Mouse (Mus musculus) A20 (cell line): ENCODE results near the gene Mrps9.
A peak's percentile ranks its signal among the peaks of the same experiment; 100 is the strongest.

ENCODE experiments used
- DNase-seq: peaks from one replicate; pipeline ENCODE4 v3.0.0-alpha.2; 2011; ENCODE audit warnings: low read depth, low spot score

Gene Mrps9

DNA sequence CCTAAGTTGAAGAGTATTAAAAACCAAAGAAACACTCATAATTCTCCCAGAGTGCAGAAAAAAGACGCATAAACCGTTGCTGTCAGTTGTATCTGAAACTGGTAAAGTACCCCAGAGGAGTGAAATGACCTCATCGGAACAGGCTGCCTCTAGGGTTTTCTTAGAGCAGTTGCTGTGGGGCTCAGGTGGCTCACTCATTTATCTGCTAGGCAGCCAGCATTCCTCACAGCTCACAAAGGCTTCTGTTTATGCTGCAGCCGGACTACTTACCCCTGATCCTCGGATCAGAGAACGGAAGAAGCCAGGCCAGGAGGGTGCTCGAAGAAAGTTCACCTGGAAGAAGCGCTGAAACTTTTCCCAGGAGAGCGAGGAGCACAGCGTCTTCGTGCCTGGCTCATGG is 54.1 kb downstream of the Mrps9 start:
- no peak for DNase-seq

DNA sequence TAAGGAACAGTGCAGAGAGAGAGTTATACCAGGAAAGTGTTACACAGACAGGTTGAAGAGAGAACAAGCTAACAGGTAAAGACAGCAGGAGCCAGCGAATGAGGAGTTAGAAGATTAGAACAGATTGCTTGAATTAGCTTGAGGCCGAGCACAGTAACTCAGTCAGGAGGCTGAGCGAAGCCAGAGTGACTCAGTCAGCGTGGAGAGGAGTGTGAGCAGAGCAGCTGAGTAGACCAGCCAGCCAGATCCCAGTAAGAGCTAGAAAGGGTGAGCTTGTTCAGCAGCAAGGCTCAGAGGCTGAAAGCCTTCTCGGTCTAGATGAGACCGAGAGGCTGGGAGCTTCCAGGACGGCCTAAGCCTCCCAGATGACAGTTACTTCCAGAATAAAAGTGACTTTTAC is 55.7 kb downstream of the Mrps9 start:
- no peak for DNase-seq

DNA sequence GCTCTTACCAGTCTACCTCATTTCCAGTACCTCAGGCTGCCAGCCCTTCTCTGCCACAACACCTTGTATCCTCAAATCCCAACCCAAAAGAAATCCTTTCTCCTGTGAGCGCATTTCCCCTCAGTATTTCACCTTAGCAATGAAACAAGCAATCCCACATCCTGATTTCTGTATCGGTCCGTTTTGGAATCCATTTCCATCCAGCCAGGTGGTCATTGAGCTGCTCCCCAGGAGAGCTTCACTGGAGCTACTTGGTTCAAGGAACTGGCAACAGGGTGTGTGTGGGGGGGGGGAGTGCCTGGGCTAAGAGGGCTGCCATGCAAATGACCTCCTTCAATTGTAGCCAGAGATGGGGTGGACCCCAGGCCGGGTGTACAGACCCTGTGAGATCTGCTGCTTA is 56.1 kb downstream of the Mrps9 start:
- DNase-seq: no peak

DNA sequence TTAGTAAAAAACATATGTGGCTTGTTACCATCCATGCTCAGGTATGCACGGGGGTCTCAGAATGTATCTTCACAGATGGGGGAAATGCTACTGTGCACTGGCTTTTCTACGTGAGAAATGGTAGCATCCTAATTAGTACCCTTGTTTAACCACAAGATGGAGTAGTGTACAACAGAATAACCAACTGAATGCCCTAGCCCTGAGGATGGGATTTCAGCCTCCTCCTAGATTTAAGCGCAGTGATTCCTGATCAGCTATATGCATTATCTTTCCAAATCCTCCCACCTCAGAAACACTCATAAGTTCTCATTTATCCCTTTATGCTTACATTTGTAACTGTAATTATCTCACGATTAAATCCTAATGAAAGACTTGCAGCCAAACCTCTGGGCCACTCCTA is 64.0 kb downstream of the Mrps9 start:
- peak; percentile 45 for DNase-seq

DNA sequence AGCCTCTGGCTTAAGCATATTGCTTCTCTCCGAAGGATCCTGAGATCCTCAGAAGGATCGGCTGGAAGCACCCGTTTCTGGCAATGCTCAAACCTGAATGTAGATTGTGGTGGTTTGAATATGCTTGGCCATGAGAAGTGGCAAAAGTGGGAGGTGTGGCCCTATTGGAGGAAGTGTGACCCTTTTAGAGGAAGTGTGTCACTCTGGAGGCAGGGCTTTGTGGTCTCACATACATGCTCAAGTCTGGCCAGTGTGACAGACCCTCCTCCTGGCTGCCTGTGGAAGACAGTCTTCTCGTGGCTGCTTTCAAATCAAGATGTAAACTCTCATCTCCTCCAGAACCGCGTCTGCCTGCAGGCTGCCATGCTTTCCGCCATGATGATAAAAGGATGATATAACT is 65.7 kb downstream of the Mrps9 start:
- peak; percentile 10 for DNase-seq

DNA sequence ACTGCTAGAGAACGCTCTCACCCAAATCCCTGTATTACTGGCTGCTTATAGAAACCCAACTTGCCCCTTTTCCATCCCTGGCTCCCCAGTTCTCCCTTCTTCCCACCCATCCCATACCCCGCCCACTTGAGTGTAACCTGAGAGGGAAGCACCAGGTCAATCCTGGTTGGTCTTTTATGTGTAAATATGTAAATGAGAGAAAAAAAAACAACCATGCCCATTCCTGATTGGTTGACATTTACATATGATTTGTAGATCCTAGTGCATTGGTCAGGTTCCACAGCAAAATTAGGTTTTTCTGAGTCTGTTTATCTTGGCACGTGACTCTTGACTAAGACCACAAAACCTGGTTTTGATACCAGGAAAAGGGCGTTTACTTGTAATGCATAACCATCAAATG is 66.9 kb downstream of the Mrps9 start:
- DNase-seq: no peak

DNA sequence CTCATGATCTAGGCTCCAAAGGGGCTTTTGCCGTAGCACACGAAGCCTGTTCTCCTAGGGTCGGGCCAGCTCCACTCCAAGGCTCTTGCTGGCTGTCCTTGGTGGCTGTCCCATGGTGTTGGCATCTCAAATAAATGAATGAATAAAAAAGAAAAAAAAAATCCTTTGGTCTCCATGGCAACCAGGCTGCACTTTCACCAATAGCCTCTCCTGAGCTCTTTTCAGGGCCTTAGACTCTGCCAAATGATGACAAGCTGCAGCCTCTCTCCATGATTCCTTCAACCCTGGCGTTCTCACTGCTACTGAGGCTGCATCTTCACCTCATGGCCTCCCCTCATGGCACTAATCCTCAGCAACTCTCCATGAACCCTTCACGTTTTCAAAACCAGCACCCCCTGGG is 72.9 kb downstream of the Mrps9 start:
- no peak for DNase-seq

DNA sequence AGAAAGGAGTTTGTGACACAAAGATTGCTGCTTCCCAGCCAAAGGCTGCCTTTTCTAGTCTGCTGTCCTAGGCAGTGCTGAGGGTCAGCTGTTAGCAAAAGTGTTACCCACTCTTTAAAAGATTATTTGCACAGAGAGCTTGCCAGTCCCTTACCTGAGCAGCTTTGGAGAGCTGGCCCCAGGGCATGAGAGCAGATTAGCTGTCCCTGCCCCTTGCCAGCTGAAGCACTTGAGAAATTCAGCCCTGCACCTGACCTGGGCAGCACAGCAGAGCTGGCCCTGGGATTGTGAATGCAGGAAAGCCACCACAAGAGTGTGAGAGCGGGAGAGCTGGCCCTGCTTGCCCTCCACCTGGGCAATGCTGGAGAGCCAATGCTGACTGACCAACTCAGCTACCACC is 82.6 kb downstream of the Mrps9 start:
- no peak for DNase-seq

DNA sequence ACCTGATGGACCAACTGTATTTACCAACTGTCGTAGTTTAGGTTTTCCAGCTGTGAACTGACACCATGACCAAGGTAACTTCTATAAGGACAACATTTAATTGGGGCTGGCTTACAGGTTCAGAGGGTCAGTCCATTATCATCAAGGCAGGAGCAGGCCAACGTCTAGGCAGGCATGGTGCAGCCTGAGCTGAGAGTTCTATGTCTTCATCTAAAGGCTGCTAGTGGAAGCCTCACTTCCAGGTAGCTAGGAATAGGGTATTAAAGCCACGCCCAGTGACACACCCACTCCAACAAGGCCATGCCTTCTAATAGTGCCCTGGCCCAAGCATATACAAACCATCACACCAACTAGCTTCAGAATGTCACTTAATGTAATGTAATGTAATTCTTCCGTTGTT is 97.5 kb downstream of the Mrps9 start:
- DNase-seq: no peak

DNA sequence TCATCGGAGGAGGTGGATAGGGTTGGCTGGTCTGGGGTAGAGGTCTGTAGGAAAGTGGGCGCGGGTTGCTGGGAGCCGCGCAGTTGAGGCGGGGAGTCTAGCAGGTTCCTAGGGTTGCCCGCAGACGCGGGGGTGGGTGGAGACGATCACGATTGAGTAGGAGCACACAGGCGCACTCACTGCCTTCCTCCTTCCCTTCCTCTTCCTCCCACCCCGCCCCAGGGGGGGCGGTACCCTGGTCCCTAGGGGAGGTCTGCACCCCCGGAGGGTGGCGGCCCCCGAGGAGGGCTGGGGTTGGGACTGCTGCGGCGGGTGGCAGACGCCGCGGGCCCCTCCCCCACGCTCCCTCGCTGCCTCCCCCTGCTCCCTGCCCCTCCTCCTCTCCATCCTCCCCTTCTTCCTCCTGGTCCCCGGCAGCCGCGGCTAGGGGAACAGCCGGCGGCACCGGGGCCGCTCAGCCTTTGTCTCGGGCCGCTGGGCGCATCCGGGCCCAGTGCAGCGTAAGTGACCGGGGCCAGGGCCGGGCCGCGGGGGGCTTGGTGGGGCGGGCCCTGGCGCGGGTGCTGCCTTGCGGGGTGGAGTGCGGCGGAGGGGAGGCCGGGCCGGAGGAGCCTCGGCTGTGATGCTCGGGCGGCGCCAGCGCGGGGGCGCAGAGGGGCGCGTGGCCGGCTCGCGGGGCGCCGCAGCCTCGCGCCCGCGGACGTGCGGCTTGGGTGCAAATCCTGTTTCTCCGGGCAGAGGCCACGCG is 101.9 kb downstream of the Mrps9 start, which contains the start of gene Gpr45:
Gpr45 (plus strand) TSS at position 139 of the 748 bp plus-strand sequence.
- DNase-seq: no peak

DNA sequence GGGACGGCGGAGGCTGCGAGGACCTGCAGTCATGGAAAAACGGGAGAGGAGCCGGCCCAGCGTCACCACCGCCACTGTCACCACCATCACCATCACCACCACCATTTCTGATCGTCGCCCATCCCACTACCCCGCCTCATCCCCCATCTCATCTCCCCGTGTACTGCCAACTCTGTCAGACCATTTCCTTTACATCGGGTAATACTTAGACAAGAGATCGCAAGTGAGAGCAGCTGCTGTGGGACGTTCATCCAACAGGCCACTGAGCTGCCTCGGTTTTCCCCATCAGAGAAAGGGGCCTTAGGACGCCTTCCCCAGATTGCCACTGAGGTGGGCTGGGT is 102.4 kb downstream of the Mrps9 start:
- no peak for DNase-seq
